ENCODE assay signal across 7 mouse cellular contexts in genomic region chr5:130023767-130024539, GRCm38 (mm10). TPM values are rescaled to one million over a fixed set of nuclear protein-coding genes. Genes with fewer than 3 reads are reported as not detected.
DNase-seq lines count a peak whose midpoint lies in the region; ATAC-seq lines count a peak whose summit lies in the region.

No protein-coding gene starts in this region.

- peak overlapping the region; percentile 63 for H3K9ac ChIP-seq in intestine, embryonic 15.5 days

- H3K27me3 ChIP-seq in intestine, embryonic 15.5 days (replicated peaks): no peaks in the 10 kb centered on the region
- no peaks in the 10 kb centered on the region for H3K27me3 ChIP-seq in midbrain, embryonic 10.5 days (ENCODE audit: low read depth, poor library complexity, severe bottlenecking)

- H3K4me3 ChIP-seq in intestine, embryonic 15.5 days (replicated peaks): peak overlapping the region; percentile 61
- peak overlapping the region; percentile 74 for H3K4me3 ChIP-seq in midbrain, embryonic 10.5 days

- peak; percentile 76 to 80 for DNase-seq in adrenal gland, adult 18-20 months (ENCODE audit: low spot score in 2 of 2)
- peak; percentile 80 for DNase-seq in embryo, embryonic 11.5 days (ENCODE audit: low read depth, low spot score)
- peak; percentile 76 for DNase-seq in gastrocnemius, postnatal 36 days
- peak; percentile 80 to 81 for DNase-seq in left cerebral cortex, postnatal 25 days (ENCODE audit: low spot score in 2 of 2)
- peak; percentile 84 for DNase-seq in midbrain, embryonic 10.5 days (ENCODE audit: low spot score)
- DNase-seq in right cerebral cortex, postnatal 4 days: peak; percentile 65

- H3K9me3 ChIP-seq in intestine, embryonic 15.5 days: no peaks in the 10 kb centered on the region
- no peaks in the 10 kb centered on the region for H3K9me3 ChIP-seq in midbrain, embryonic 10.5 days (replicated peaks)

- H3K4me1 ChIP-seq in intestine, embryonic 15.5 days (replicated peaks): peaks cover 16% of the 10 kb centered on the region; the same call in 1 of the 2 replicates
- H3K4me1 ChIP-seq in midbrain, embryonic 10.5 days: peaks cover 23% of the 10 kb centered on the region

- peak overlapping the region; percentile 80 for H3K27ac ChIP-seq in intestine, embryonic 15.5 days
- H3K27ac ChIP-seq in midbrain, embryonic 10.5 days (replicated peaks): peak overlapping the region; percentile 82

- intact Hi-C loops in gastrocnemius, postnatal 36 days (cut with DNase I): loop anchor here (5.0 kb wide), 2 partner anchors 118 to 138 kb away; partner anchors contain the start of gene Kctd7
- intact Hi-C loops in left cerebral cortex, postnatal 25 days (cut with DNase I): loop anchor here (1.0 to 5.0 kb wide), 3 partner anchors 115 to 138 kb away; partner anchors contain the start of gene Kctd7

- under 1% methylated on average over 32 of the region's 32 CpGs for WGBS in intestine, embryonic 15.5 days
- under 1% methylated on average over 32 of the region's 32 CpGs for WGBS in midbrain, embryonic 10.5 days

- peak; percentile 96 for ATAC-seq in intestine, embryonic 15.5 days

- H3K4me2 ChIP-seq in intestine, embryonic 15.5 days (replicated peaks): peak overlapping the region; percentile 93

- no peaks in the 10 kb centered on the region for H3K36me3 ChIP-seq in intestine, embryonic 15.5 days
- H3K36me3 ChIP-seq in midbrain, embryonic 10.5 days: no peaks in the 10 kb centered on the region

RNA-seq across cellular contexts. Expression of gene Asl, which starts 5.1 kb away (rescaled TPM):
- 100 to 1,000 TPM in 1 of 2 experiments, 10 to 100 TPM in 1; 80.6 to 121 TPM for total RNA-seq in adrenal gland, adult 18-20 months (2021)
- total RNA-seq in gastrocnemius, postnatal 36 days (2021): 10 to 100 TPM in 1 of 2 experiments, 1 to 10 TPM in 1; 6.4 to 11.3 TPM
- polyA plus RNA-seq in intestine, embryonic 15.5 days (2015; fragmentation: Nextera tagmentation; extraction: Ambion mirVana): 51.4 and 65.0 TPM in 2 replicates
- 10 to 100 TPM; 18.8 to 19.0 TPM for total RNA-seq in left cerebral cortex, postnatal 25 days (2021)
- 33.3 and 36.0 TPM in 2 replicates for polyA plus RNA-seq in midbrain, embryonic 10.5 days (2016; fragmentation: Nextera tagmentation; extraction: Ambion mirVana)

RNA-seq across cellular contexts. Expression of gene Crcp, which starts 5.1 kb away (rescaled TPM):
- total RNA-seq in adrenal gland, adult 18-20 months (2021): 10 to 100 TPM; 26.0 to 40.2 TPM
- total RNA-seq in gastrocnemius, postnatal 36 days (2021): 10 to 100 TPM; 16.0 to 16.4 TPM
- 34.1 and 38.7 TPM in 2 replicates for polyA plus RNA-seq in intestine, embryonic 15.5 days (2015; fragmentation: Nextera tagmentation; extraction: Ambion mirVana)
- 10 to 100 TPM; 29.7 to 30.7 TPM for total RNA-seq in left cerebral cortex, postnatal 25 days (2021)
- 63.8 and 65.9 TPM in 2 replicates for polyA plus RNA-seq in midbrain, embryonic 10.5 days (2016; fragmentation: Nextera tagmentation; extraction: Ambion mirVana)

RNA-seq across cellular contexts. Expression of gene Gusb, which starts 21.1 kb away (rescaled TPM):
- total RNA-seq in adrenal gland, adult 18-20 months (2021): 10 to 100 TPM; 48.8 to 52.0 TPM
- 1 to 10 TPM; 7.3 to 8.0 TPM for total RNA-seq in gastrocnemius, postnatal 36 days (2021)
- 88.8 and 95.7 TPM in 2 replicates for polyA plus RNA-seq in intestine, embryonic 15.5 days (2015; fragmentation: Nextera tagmentation; extraction: Ambion mirVana)
- total RNA-seq in left cerebral cortex, postnatal 25 days (2021): 10 to 100 TPM; 11.4 to 11.5 TPM
- polyA plus RNA-seq in midbrain, embryonic 10.5 days (2016; fragmentation: Nextera tagmentation; extraction: Ambion mirVana): 33.6 and 34.1 TPM in 2 replicates

RNA-seq across cellular contexts. Expression of gene Tpst1, which starts 49.2 kb away (rescaled TPM):
- total RNA-seq in adrenal gland, adult 18-20 months (2021): 10 to 100 TPM; 27.2 to 28.8 TPM
- 1 to 10 TPM; 4.0 to 6.0 TPM for total RNA-seq in gastrocnemius, postnatal 36 days (2021)
- 53.4 and 59.8 TPM in 2 replicates for polyA plus RNA-seq in intestine, embryonic 15.5 days (2015; fragmentation: Nextera tagmentation; extraction: Ambion mirVana)
- total RNA-seq in left cerebral cortex, postnatal 25 days (2021): 10 to 100 TPM; 33.3 to 34.1 TPM
- polyA plus RNA-seq in midbrain, embryonic 10.5 days (2016; fragmentation: Nextera tagmentation; extraction: Ambion mirVana): 57.5 and 60.4 TPM in 2 replicates

Comparison
In these comparisons a context has a peak if more than half of its experiments do, and no peak if none do; other contexts are left out.
1. Peak in every context shown above with its lines: DNase-seq, ATAC-seq, H3K4me3 ChIP-seq and H3K27ac ChIP-seq.
2. RNA of gene Asl, which starts 5.1 kb away (total RNA-seq): 80.6 to 121 TPM in adrenal gland, adult 18-20 months; 18.8 to 19.0 TPM in left cerebral cortex, postnatal 25 days and 6.4 to 11.3 TPM in gastrocnemius, postnatal 36 days; every median in the first group is over 4 times any median in the second.